ENCODE assay signal across 26 mouse cellular contexts in genomic region chr2:158498457-158498856, GRCm38 (mm10). TPM values are rescaled to one million over a fixed set of nuclear protein-coding genes. Genes with fewer than 3 reads are reported as not detected.
DNase-seq lines count a peak whose midpoint lies in the region; ATAC-seq and TF ChIP-seq lines count a peak whose summit lies in the region.
"Had no signal": no experiment of that assay in that cellular context is flagged by ENCODE, and none has a peak within 500 bp of the region (broad histone marks: within the 10 kb centered on the region; RNA-seq: fewer than 3 reads in every experiment).

No protein-coding gene starts in this region.

- 76% methylated on average over 5 of the region's 5 CpGs for WGBS in heart, embryonic 11.5 days (ENCODE audit: insufficient replicate concordance)
- 89% methylated on average over 5 of the region's 5 CpGs for WGBS in hindbrain, embryonic 16.5 days
- WGBS in hindbrain, embryonic 11.5 days = 87% methylated on average over 5 of the region's 5 CpGs
- WGBS in midbrain, postnatal 0 days = 84% methylated on average over 5 of the region's 5 CpGs
- 90% methylated on average over 5 of the region's 5 CpGs for WGBS in midbrain, embryonic 10.5 days

- no peak overlapping the region for H3K9ac ChIP-seq in heart, embryonic 11.5 days (ENCODE audit: low read depth, low read length)
- H3K9ac ChIP-seq in hindbrain, embryonic 16.5 days (ENCODE audit: low read depth, low read length) = no peak overlapping the region
- no peak overlapping the region for H3K9ac ChIP-seq in hindbrain, embryonic 11.5 days (ENCODE audit: low read depth, low read length)
- no peak overlapping the region for H3K9ac ChIP-seq in midbrain, postnatal 0 days (replicated peaks; ENCODE audit: low read length, poor library complexity, severe bottlenecking)
- H3K9ac ChIP-seq: embryonic facial prominence, embryonic 12.5 days; forebrain, embryonic 13.5 days; forebrain, embryonic 15.5 days had no signal

- H3K4me1 ChIP-seq in heart, embryonic 11.5 days (ENCODE audit: control insufficient read depth, insufficient read depth, low read length) = no peaks in the 10 kb centered on the region
- no peaks in the 10 kb centered on the region for H3K4me1 ChIP-seq in hindbrain, embryonic 16.5 days (ENCODE audit: control insufficient read depth, insufficient read depth, low read depth, low read length)
- H3K4me1 ChIP-seq in hindbrain, embryonic 11.5 days (replicated peaks; ENCODE audit: control insufficient read depth, insufficient read depth, low read length) = no peaks in the 10 kb centered on the region
- H3K4me1 ChIP-seq in midbrain, postnatal 0 days (ENCODE audit: insufficient read depth, low read length) = no peaks in the 10 kb centered on the region
- no peaks in the 10 kb centered on the region for H3K4me1 ChIP-seq in midbrain, embryonic 10.5 days
- H3K4me1 ChIP-seq: embryonic facial prominence, embryonic 12.5 days; forebrain, embryonic 13.5 days; forebrain, embryonic 15.5 days had no signal

- DNase-seq in heart, adult 11 months = peak; percentile 85
- DNase-seq in hindbrain, embryonic 11.5 days (ENCODE audit: low spot score) = no peak
- DNase-seq in midbrain, postnatal 0 days (ENCODE audit: low spot score) = peak; percentile 3
- no peak for DNase-seq in midbrain, embryonic 10.5 days (ENCODE audit: low spot score)
- DNase-seq: adrenal gland, adult 8-10 months; adrenal gland, postnatal 14 days; adrenal gland, postnatal 36 days; B cell, adult 2 months; cerebellum, adult 11-12 months; cerebellum, adult 2 months; cerebellum, adult 9-10 months; cerebellum, postnatal 25 days had no signal

- H3K4me2 ChIP-seq in heart, embryonic 11.5 days = no peak overlapping the region
- no peak overlapping the region for H3K4me2 ChIP-seq in hindbrain, embryonic 16.5 days (ENCODE audit: low read length)
- no peak overlapping the region for H3K4me2 ChIP-seq in hindbrain, embryonic 11.5 days (replicated peaks; ENCODE audit: low read depth, low read length)
- no peak overlapping the region for H3K4me2 ChIP-seq in midbrain, postnatal 0 days (ENCODE audit: low read depth, low read length, poor library complexity, severe bottlenecking)
- H3K4me2 ChIP-seq: embryonic facial prominence, embryonic 12.5 days; forebrain, embryonic 13.5 days; forebrain, embryonic 15.5 days had no signal

- H3K27ac ChIP-seq in heart, embryonic 11.5 days (ENCODE audit: low read depth, low read length) = no peak overlapping the region
- no peak overlapping the region for H3K27ac ChIP-seq in hindbrain, embryonic 16.5 days (ENCODE audit: low read depth, low read length)
- H3K27ac ChIP-seq in hindbrain, embryonic 11.5 days (ENCODE audit: low read depth, low read length) = no peak overlapping the region
- no peak overlapping the region for H3K27ac ChIP-seq in midbrain, postnatal 0 days (ENCODE audit: low read depth, low read length)
- no peak overlapping the region for H3K27ac ChIP-seq in midbrain, embryonic 10.5 days (replicated peaks)
- H3K27ac ChIP-seq: embryonic facial prominence, embryonic 10.5 days; embryonic facial prominence, embryonic 12.5 days; forebrain, embryonic 13.5 days; forebrain, embryonic 15.5 days had no signal

- no peaks in the 10 kb centered on the region for H3K27me3 ChIP-seq in heart, embryonic 11.5 days (ENCODE audit: control insufficient read depth, insufficient read depth, low read length)
- H3K27me3 ChIP-seq in hindbrain, embryonic 16.5 days (replicated peaks; ENCODE audit: control insufficient read depth, insufficient read depth, low read length) = no peaks in the 10 kb centered on the region
- H3K27me3 ChIP-seq in hindbrain, embryonic 11.5 days (ENCODE audit: control insufficient read depth, insufficient read depth, low read length) = no peaks in the 10 kb centered on the region
- no peaks in the 10 kb centered on the region for H3K27me3 ChIP-seq in midbrain, postnatal 0 days (ENCODE audit: insufficient read depth, low read length)
- no peaks in the 10 kb centered on the region for H3K27me3 ChIP-seq in midbrain, embryonic 10.5 days (ENCODE audit: low read depth, poor library complexity, severe bottlenecking)
- H3K27me3 ChIP-seq: CH12.LX; embryonic facial prominence, embryonic 12.5 days; forebrain, embryonic 13.5 days; forebrain, embryonic 15.5 days; Patski had no signal

- H3K36me3 ChIP-seq in heart, embryonic 11.5 days (ENCODE audit: control insufficient read depth, insufficient read depth, low read length) = peaks cover 9% of the 10 kb centered on the region; the same call in 1 of the 2 replicates
- H3K36me3 ChIP-seq in hindbrain, embryonic 16.5 days (ENCODE audit: control insufficient read depth, insufficient read depth, low read length) = peaks cover 22% of the 10 kb centered on the region
- 0 out of 2 replicates have a peak, but pooled peaks cover 2% of the 10 kb centered on the region for H3K36me3 ChIP-seq in hindbrain, embryonic 11.5 days (ENCODE audit: control insufficient read depth, insufficient read depth, low read length)
- peaks cover 35% of the 10 kb centered on the region for H3K36me3 ChIP-seq in midbrain, postnatal 0 days (ENCODE audit: insufficient read depth, low read length)
- H3K36me3 ChIP-seq in midbrain, embryonic 10.5 days = peaks cover 67% of the 10 kb centered on the region

- no peak overlapping the region for H3K4me3 ChIP-seq in heart, embryonic 11.5 days (ENCODE audit: low read depth, low read length)
- no peak overlapping the region for H3K4me3 ChIP-seq in hindbrain, embryonic 16.5 days (ENCODE audit: low read length)
- no peak overlapping the region for H3K4me3 ChIP-seq in hindbrain, embryonic 11.5 days (ENCODE audit: low read depth, low read length)
- no peak overlapping the region for H3K4me3 ChIP-seq in midbrain, postnatal 0 days (ENCODE audit: low read depth, low read length)
- H3K4me3 ChIP-seq in midbrain, embryonic 10.5 days = no peak overlapping the region
- H3K4me3 ChIP-seq: embryonic facial prominence, embryonic 10.5 days; embryonic facial prominence, embryonic 12.5 days; forebrain, embryonic 13.5 days; forebrain, embryonic 15.5 days had no signal

- TF ChIP-seq CTCF in midbrain, postnatal 0 days (IDR thresholded peaks at IDR 0.05) = no peak

- no peak for ATAC-seq in heart, embryonic 11.5 days (replicated peaks; ENCODE audit: insufficient number of reproducible peaks, low FRiP score, low TSS enrichment)
- peak; percentile 34; the same call in 1 of the 2 replicates for ATAC-seq in hindbrain, embryonic 16.5 days
- ATAC-seq in hindbrain, embryonic 11.5 days (ENCODE audit: low FRiP score) = no peak
- ATAC-seq in midbrain, postnatal 0 days (ENCODE audit: low FRiP score) = no peak
- ATAC-seq: activated CD4-positive, CD25-positive, alpha-beta regulatory T cell, adult 4 months; CD4-positive, CD25-positive, alpha-beta regulatory T cell, adult 4 months; forebrain, embryonic 13.5 days; forebrain, embryonic 15.5 days; Patski had no signal

- H3K9me3 ChIP-seq in heart, embryonic 11.5 days (replicated peaks; ENCODE audit: control insufficient read depth, low read length) = no peaks in the 10 kb centered on the region
- no peaks in the 10 kb centered on the region for H3K9me3 ChIP-seq in hindbrain, embryonic 16.5 days (ENCODE audit: control insufficient read depth, low read length)
- no peaks in the 10 kb centered on the region for H3K9me3 ChIP-seq in hindbrain, embryonic 11.5 days (ENCODE audit: control insufficient read depth, low read length)
- H3K9me3 ChIP-seq in midbrain, postnatal 0 days (ENCODE audit: low read length) = no peaks in the 10 kb centered on the region
- no peaks in the 10 kb centered on the region for H3K9me3 ChIP-seq in midbrain, embryonic 10.5 days (replicated peaks)
- H3K9me3 ChIP-seq: embryonic facial prominence, embryonic 10.5 days; embryonic facial prominence, embryonic 12.5 days; forebrain, embryonic 13.5 days; forebrain, embryonic 15.5 days; G1E had no signal

RNA-seq across cellular contexts. Expression of gene Adig, which starts 4.0 kb away (rescaled TPM):
- polyA plus RNA-seq in heart, embryonic 11.5 days (2014; fragmentation: Nextera tagmentation; extraction: Ambion mirVana) = not detected in 2 replicates
- polyA plus RNA-seq in hindbrain, embryonic 16.5 days (2015; fragmentation: Nextera tagmentation; extraction: Ambion mirVana) = not detected in 2 replicates
- polyA plus RNA-seq in hindbrain, embryonic 11.5 days (2014; fragmentation: Nextera tagmentation; extraction: Ambion mirVana) = not detected in 2 replicates
- total RNA-seq in midbrain, postnatal 0 days (2014; rRNA removed) = not detected in 2 replicates
- not detected in 2 replicates for polyA plus RNA-seq in midbrain, postnatal 0 days (2015; fragmentation: Nextera tagmentation; extraction: Ambion mirVana)
- polyA plus RNA-seq in midbrain, embryonic 10.5 days (2016; fragmentation: Nextera tagmentation; extraction: Ambion mirVana) = not detected in 2 replicates
- total RNA-seq: CH12.LX, G1E had no signal
- polyA plus RNA-seq: activated CD4-positive, CD25-positive, alpha-beta regulatory T cell, adult 4 months; CD4-positive, CD25-positive, alpha-beta regulatory T cell, adult 4 months; cortical plate, adult 2 months; embryonic facial prominence, embryonic 10.5 days; embryonic facial prominence, embryonic 12.5 days; forebrain, embryonic 11.5 days; forebrain, embryonic 13.5 days; forebrain, embryonic 15.5 days; G1E; Patski had no signal

RNA-seq across cellular contexts. Expression of gene Arhgap40, which starts 14.1 kb away (rescaled TPM):
- not detected in 2 replicates for polyA plus RNA-seq in heart, embryonic 11.5 days (2014; fragmentation: Nextera tagmentation; extraction: Ambion mirVana)
- 0.69 and 1.1 TPM in 2 replicates for polyA plus RNA-seq in hindbrain, embryonic 16.5 days (2015; fragmentation: Nextera tagmentation; extraction: Ambion mirVana)
- 0.37 and 0.54 TPM in 2 replicates for polyA plus RNA-seq in hindbrain, embryonic 11.5 days (2014; fragmentation: Nextera tagmentation; extraction: Ambion mirVana)
- 0.55 and 0.90 TPM in 2 replicates for total RNA-seq in midbrain, postnatal 0 days (2014; rRNA removed)
- 0.65 and 1.4 TPM in 2 replicates for polyA plus RNA-seq in midbrain, postnatal 0 days (2015; fragmentation: Nextera tagmentation; extraction: Ambion mirVana)
- polyA plus RNA-seq in midbrain, embryonic 10.5 days (2016; fragmentation: Nextera tagmentation; extraction: Ambion mirVana) = 0.21 and 0.35 TPM in 2 replicates
- total RNA-seq: adrenal gland, adult 18-20 months; adrenal gland, adult 8-10 months; adrenal gland, postnatal 14 days; adrenal gland, postnatal 36 days; CH12.LX; G1E had no signal
- polyA plus RNA-seq: activated CD4-positive, CD25-positive, alpha-beta regulatory T cell, adult 4 months; CD4-positive, CD25-positive, alpha-beta regulatory T cell, adult 4 months; G1E had no signal

Comparison
In these comparisons a context has a peak if more than half of its experiments do, and no peak if none do; other contexts are left out.
1. DNase-seq: peak in heart, adult 11 months (single experiment) and midbrain, postnatal 0 days (single experiment); none in hindbrain, embryonic 11.5 days (single experiment) and midbrain, embryonic 10.5 days (single experiment).